Mouse (Mus musculus) ES-Bruce4 (cell line): Measurements from ENCODE around the gene Mto1.

Experiments used
- CTCF ChIP-seq: IDR thresholded peaks from one replicate; pipeline ENCODE4 v1.8.1; 2011; ENCODE audit warnings: low read depth, low read length
- POLR2A ChIP-seq: IDR thresholded peaks from one replicate; pipeline ENCODE4 v1.8.1; 2011; ENCODE audit warnings: low read length; ENCODE audit not compliant: insufficient read depth

- TF ChIP-seq CTCF, result no peak
- TF ChIP-seq POLR2A, result no peak
Observed at GRCm38 (mm10) chr9:78492254-78492653, 44.2 kb downstream of the Mto1 start.
